Mouse (Mus musculus) CH12.LX (cell line): ENCODE results near the gene Arhgef10l.

Source experiments
- CTCF ChIP-seq, 2 experiments: IDR thresholded peaks in 1 of 2; conservative IDR thresholded peaks in 1 of 2; 2 replicates each; pipeline ENCODE4 v1.5.1; 2011 to 2012; ENCODE audit warnings: low read depth in 2 of 2, low read length in 2 of 2, improper control_type of control experiment in 1 of 2, inconsistent platforms in 1 of 2, mild to moderate bottlenecking in 1 of 2, moderate library complexity in 1 of 2
- ELF1 ChIP-seq: IDR thresholded peaks from 2 replicates; pipeline ENCODE4 v1.6.1; 2014; ENCODE audit warnings: low read depth, mild to moderate bottlenecking, inconsistent platforms, low read length, improper control_type of control experiment
- MAX ChIP-seq: IDR thresholded peaks from 2 replicates; pipeline ENCODE4 v1.6.1; 2011; ENCODE audit warnings: low read length, improper control_type of control experiment
- MYC ChIP-seq: IDR thresholded peaks from 2 replicates; pipeline ENCODE4 v1.6.1; 2011; ENCODE audit warnings: low read depth, mild to moderate bottlenecking, improper control_type of control experiment, low read length
- NRF1 ChIP-seq: IDR thresholded peaks from 2 replicates; pipeline ENCODE4 v1.6.1; 2014; ENCODE audit warnings: low read depth, mild to moderate bottlenecking, inconsistent platforms, low read length, improper control_type of control experiment, moderate library complexity
- POLR2A ChIP-seq: IDR thresholded peaks from 2 replicates; pipeline ENCODE4 v1.6.1; 2011; ENCODE audit warnings: low read depth, mild to moderate bottlenecking, improper control_type of control experiment, low read length
- SIN3A ChIP-seq: IDR thresholded peaks from 2 replicates; pipeline ENCODE4 v1.6.1; 2012; ENCODE audit warnings: low read length, improper control_type of control experiment, inconsistent platforms
- UBTF ChIP-seq: IDR thresholded peaks from 2 replicates; pipeline ENCODE4 v1.6.1; 2012; ENCODE audit warnings: low read depth, mild to moderate bottlenecking, inconsistent platforms, low read length, improper control_type of control experiment, moderate library complexity
- ZKSCAN1 ChIP-seq: IDR thresholded peaks from 2 replicates; pipeline ENCODE4 v1.6.1; 2012; ENCODE audit warnings: low read depth, inconsistent platforms, low read length, improper control_type of control experiment, borderline replicate concordance

DNA sequence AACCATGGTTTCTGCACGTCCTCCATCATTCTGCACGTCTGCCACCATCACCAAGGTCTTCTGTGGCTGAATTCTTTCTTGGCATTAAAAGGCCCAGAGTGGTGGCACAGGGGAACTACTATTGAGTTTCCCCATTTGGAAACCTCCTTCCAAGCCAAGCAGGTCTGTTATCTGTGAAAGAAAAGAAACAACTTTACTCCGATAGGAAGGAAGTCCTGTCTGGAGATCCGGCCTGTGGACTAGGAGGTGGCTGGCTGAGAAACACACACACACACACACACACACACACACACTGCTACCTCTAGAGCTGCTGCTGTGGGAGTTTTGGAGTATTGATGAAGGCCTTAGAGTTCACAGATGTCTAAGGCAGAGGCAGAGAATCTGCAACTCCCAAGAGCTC lies 27.7 kb upstream of the Arhgef10l start:
- TF ChIP-seq CTCF (conservative IDR thresholded peaks at IDR 0.05 in 1 of 2, IDR thresholded peaks at IDR 0.05 in 1 of 2; ENCODE audit: low read depth in 2 of 2, low read length in 2 of 2) (no peak), MYC (no peak), SIN3A (no peak), MAX (no peak), ZKSCAN1 (no peak), NRF1 (no peak), ELF1 (no peak), UBTF (no peak), POLR2A (no peak)
